Mouse (Mus musculus): ENCODE data around the gene C1qa. TPM values are rescaled to one million over a fixed set of nuclear protein-coding genes. Genes with fewer than 3 reads are reported as not detected.

The C1qa gene
- 56.6 and 89.9 TPM in 2 replicates for polyA plus RNA-seq (2015; fragmentation: Nextera tagmentation; extraction: Ambion mirVana)

GRCm38 (mm10) chr4:136898637-136899036 is at the start of gene C1qa:
C1qa (minus strand) TSS chr4:136898803.

GRCm38 (mm10) chr4:136892811-136893210 is 5.8 kb downstream of the C1qa start, which contains the start of gene C1qc:
C1qc (minus strand) TSS chr4:136893065.

DNA sequence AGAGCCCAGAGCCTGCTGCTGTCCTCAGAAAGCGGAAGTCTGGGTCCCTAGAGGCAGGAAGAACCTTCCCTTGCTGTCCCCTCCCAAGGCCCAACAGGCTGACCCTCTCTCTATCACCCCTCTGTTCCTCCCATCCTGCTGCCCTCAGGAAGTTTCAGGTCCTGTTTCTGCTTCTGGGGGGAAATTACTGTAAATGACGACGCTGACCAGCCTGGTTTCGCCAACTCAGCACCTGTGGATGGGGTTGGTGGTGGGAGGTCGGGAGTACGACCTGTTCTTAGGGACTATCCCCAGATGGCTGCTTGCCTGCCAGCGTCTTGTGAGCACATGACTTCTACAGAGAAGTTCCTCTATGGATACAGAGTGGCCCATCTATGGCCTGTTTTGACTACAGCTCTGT is 12.5 kb downstream of the C1qa start, which contains the start of gene C1qb:
C1qb (minus strand) TSS at position 87 of the 400 bp plus-strand sequence.

Other genes starting within 250 kb of the C1qa start
- 1.3 and 2.0 TPM in 2 replicates for gene Ephb2, start 62.8 kb downstream of the C1qa start, polyA plus RNA-seq (2015; fragmentation: Nextera tagmentation; extraction: Ambion mirVana)
- 96.7 and 155 TPM in 2 replicates for gene C1qb, start 12.6 kb downstream of the C1qa start, polyA plus RNA-seq (2015; fragmentation: Nextera tagmentation; extraction: Ambion mirVana)
- 55.9 and 82.1 TPM in 2 replicates for gene C1qc, start 5.7 kb downstream of the C1qa start, polyA plus RNA-seq (2015; fragmentation: Nextera tagmentation; extraction: Ambion mirVana)
- 0.19 and 0.34 TPM in 2 replicates for gene Epha8, start 58.0 kb upstream of the C1qa start, polyA plus RNA-seq (2015; fragmentation: Nextera tagmentation; extraction: Ambion mirVana)
- 1.6 and 1.9 TPM in 2 replicates for gene Zbtb40, start 150.0 kb upstream of the C1qa start, polyA plus RNA-seq (2015; fragmentation: Nextera tagmentation; extraction: Ambion mirVana)

Data from spleen, postnatal 0 days (tissue).